Mouse (Mus musculus): ENCODE results near the gene Plppr3. TPM values are rescaled to one million over a fixed set of nuclear protein-coding genes. Genes with fewer than 3 reads are reported as not detected.

Gene Plppr3
- total RNA-seq, 1 experiment, result 3.7 TPM

- TF ChIP-seq CHD2 (IDR thresholded peaks at IDR 0.05; ENCODE audit: low read depth, low read length), result no peak; the same call in 1 of the 2 replicates
- no peak for TF ChIP-seq ZC3H11A (IDR thresholded peaks at IDR 0.05; ENCODE audit: borderline replicate concordance, low read depth, low read length)
- TF ChIP-seq HCFC1 (IDR thresholded peaks at IDR 0.05; ENCODE audit: borderline replicate concordance, insufficient read depth, low read length), result no peak
- no peak for TF ChIP-seq MAFK (IDR thresholded peaks at IDR 0.05; ENCODE audit: insufficient read depth, low read depth, low read length)
- no peak for TF ChIP-seq ZNF384 (IDR thresholded peaks at IDR 0.05; ENCODE audit: low read depth, low read length)
- Histone ChIP-seq H3K36me3 (ENCODE audit: control insufficient read depth, insufficient read depth, low read length, poor library complexity, severe bottlenecking) (peaks cover 39% of the 10 kb centered on the region), H3K4me1 (ENCODE audit: control insufficient read depth in 2 of 2, insufficient read depth in 2 of 2, low read length in 2 of 2, poor library complexity in 1 of 2) (peaks cover 0 to 20% of the 10 kb centered on the region in 2 experiments; a peak in 1 of 4 replicates), H3K9ac (ENCODE audit: insufficient read depth, low read depth, low read length, poor library complexity, severe bottlenecking) (no peak overlapping the region), H3K9me3 (ENCODE audit: control insufficient read depth, insufficient read depth, low read depth, low read length) (no peaks in the 10 kb centered on the region), H3K4me3 (ENCODE audit: insufficient read depth in 1 of 2, low read depth in 1 of 2, low read length in 2 of 2, poor library complexity in 1 of 2, severe bottlenecking in 1 of 2) (no peak overlapping the region), H3K27ac (ENCODE audit: insufficient read depth, low read depth, low read length, poor library complexity, severe bottlenecking) (no peak overlapping the region)
- DNase-seq (ENCODE audit: low read depth, low spot score), result no peak
- in situ Hi-C loops (cut with MboI; ENCODE audit: low sequenced_read_pairs in 2 of 2, unreplicated experiment in 2 of 2), result no loop called here
Measured at GRCm38 (mm10) chr10:79864351-79865188, 9.9 kb downstream of the Plppr3 start.

- H3K36me3 ChIP-seq (ENCODE audit: control insufficient read depth, insufficient read depth, low read length, poor library complexity, severe bottlenecking), result peaks cover 56% of the 10 kb centered on the region
- in situ Hi-C loops (cut with MboI; ENCODE audit: low sequenced_read_pairs in 2 of 2, unreplicated experiment in 2 of 2), result no loop called here
- TF ChIP-seq CHD2 (IDR thresholded peaks at IDR 0.05; ENCODE audit: low read depth, low read length), result no peak
- TF ChIP-seq MAFK (IDR thresholded peaks at IDR 0.05; ENCODE audit: insufficient read depth, low read depth, low read length), result no peak
- TF ChIP-seq ZC3H11A (IDR thresholded peaks at IDR 0.05; ENCODE audit: borderline replicate concordance, low read depth, low read length), result no peak
- no peak for TF ChIP-seq ZNF384 (IDR thresholded peaks at IDR 0.05; ENCODE audit: low read depth, low read length)
- TF ChIP-seq HCFC1 (IDR thresholded peaks at IDR 0.05; ENCODE audit: borderline replicate concordance, insufficient read depth, low read length), result no peak
- H3K9me3 ChIP-seq (ENCODE audit: control insufficient read depth, insufficient read depth, low read depth, low read length), result no peaks in the 10 kb centered on the region
- H3K9ac ChIP-seq (ENCODE audit: insufficient read depth, low read depth, low read length, poor library complexity, severe bottlenecking), result no peak overlapping the region
- no peak overlapping the region for H3K4me3 ChIP-seq (ENCODE audit: insufficient read depth in 1 of 2, low read depth in 1 of 2, low read length in 2 of 2, poor library complexity in 1 of 2, severe bottlenecking in 1 of 2)
- no peak for DNase-seq (ENCODE audit: low read depth, low spot score)
- peaks cover 0 to 23% of the 10 kb centered on the region in 2 experiments; a peak in 1 of 4 replicates for H3K4me1 ChIP-seq (ENCODE audit: control insufficient read depth in 2 of 2, insufficient read depth in 2 of 2, low read length in 2 of 2, poor library complexity in 1 of 2)
- H3K27ac ChIP-seq (ENCODE audit: insufficient read depth, low read depth, low read length, poor library complexity, severe bottlenecking), result no peak overlapping the region
Measured at GRCm38 (mm10) chr10:79862925-79863324, 11.5 kb downstream of the Plppr3 start.

GRCm38 (mm10) chr10:79862049-79862788 lies 12.2 kb downstream of the Plppr3 start:
- no peak for DNase-seq (ENCODE audit: low read depth, low spot score)
- in situ Hi-C loops (cut with MboI; ENCODE audit: low sequenced_read_pairs in 2 of 2, unreplicated experiment in 2 of 2), result no loop called here
- Histone ChIP-seq H3K4me1 (ENCODE audit: control insufficient read depth in 2 of 2, insufficient read depth in 2 of 2, low read length in 2 of 2, poor library complexity in 1 of 2) (peaks cover 0 to 29% of the 10 kb centered on the region in 2 experiments; a peak in 1 of 4 replicates), H3K36me3 (ENCODE audit: control insufficient read depth, insufficient read depth, low read length, poor library complexity, severe bottlenecking) (peaks cover 63% of the 10 kb centered on the region), H3K27ac (ENCODE audit: insufficient read depth, low read depth, low read length, poor library complexity, severe bottlenecking) (no peak overlapping the region), H3K9me3 (ENCODE audit: control insufficient read depth, insufficient read depth, low read depth, low read length) (no peaks in the 10 kb centered on the region), H3K4me3 (ENCODE audit: insufficient read depth in 1 of 2, low read depth in 1 of 2, low read length in 2 of 2, poor library complexity in 1 of 2, severe bottlenecking in 1 of 2) (no peak overlapping the region), H3K9ac (ENCODE audit: insufficient read depth, low read depth, low read length, poor library complexity, severe bottlenecking) (no peak overlapping the region)
- TF ChIP-seq MAFK (IDR thresholded peaks at IDR 0.05; ENCODE audit: insufficient read depth, low read depth, low read length) (no peak), ZNF384 (IDR thresholded peaks at IDR 0.05; ENCODE audit: low read depth, low read length) (no peak), HCFC1 (IDR thresholded peaks at IDR 0.05; ENCODE audit: borderline replicate concordance, insufficient read depth, low read length) (no peak), CHD2 (IDR thresholded peaks at IDR 0.05; ENCODE audit: low read depth, low read length) (no peak), ZC3H11A (IDR thresholded peaks at IDR 0.05; ENCODE audit: borderline replicate concordance, low read depth, low read length) (no peak)

GRCm38 (mm10) chr10:79861230-79862048 lies 13.0 kb downstream of the Plppr3 start:
- peaks cover 0 to 32% of the 10 kb centered on the region in 2 experiments; a peak in 1 of 4 replicates for H3K4me1 ChIP-seq (ENCODE audit: control insufficient read depth in 2 of 2, insufficient read depth in 2 of 2, low read length in 2 of 2, poor library complexity in 1 of 2)
- in situ Hi-C loops (cut with MboI; ENCODE audit: low sequenced_read_pairs in 2 of 2, unreplicated experiment in 2 of 2), result no loop called here
- H3K27ac ChIP-seq (ENCODE audit: insufficient read depth, low read depth, low read length, poor library complexity, severe bottlenecking), result no peak overlapping the region
- DNase-seq (ENCODE audit: low read depth, low spot score), result no peak
- H3K9me3 ChIP-seq (ENCODE audit: control insufficient read depth, insufficient read depth, low read depth, low read length), result no peaks in the 10 kb centered on the region
- H3K9ac ChIP-seq (ENCODE audit: insufficient read depth, low read depth, low read length, poor library complexity, severe bottlenecking), result no peak overlapping the region
- H3K36me3 ChIP-seq (ENCODE audit: control insufficient read depth, insufficient read depth, low read length, poor library complexity, severe bottlenecking), result peaks cover 71% of the 10 kb centered on the region
- H3K4me3 ChIP-seq (ENCODE audit: insufficient read depth in 1 of 2, low read depth in 1 of 2, low read length in 2 of 2, poor library complexity in 1 of 2, severe bottlenecking in 1 of 2), result no peak overlapping the region
- no peak for TF ChIP-seq ZC3H11A (IDR thresholded peaks at IDR 0.05; ENCODE audit: borderline replicate concordance, low read depth, low read length)
- no peak for TF ChIP-seq MAFK (IDR thresholded peaks at IDR 0.05; ENCODE audit: insufficient read depth, low read depth, low read length)
- TF ChIP-seq HCFC1 (IDR thresholded peaks at IDR 0.05; ENCODE audit: borderline replicate concordance, insufficient read depth, low read length), result no peak
- TF ChIP-seq ZNF384 (IDR thresholded peaks at IDR 0.05; ENCODE audit: low read depth, low read length), result no peak
